Mouse (Mus musculus) adipose tissue, adult 10 weeks (tissue): ENCODE measurements around the gene Slc31a1. TPM values are rescaled to one million over a fixed set of nuclear protein-coding genes. Genes with fewer than 3 reads are reported as not detected.

Experiments used
- polyA plus RNA-seq: library from polyadenylated mRNA; stranded (reverse); fragments of 350-450 nt; fragmentation: Illumina TruSeq; extraction: RNeasy Lipid Tissue Mini Kit (QIAGEN cat#74804); gene quantifications from one replicate; pipeline ENCODE4 v1.2.3, GENCODE M21; 2014; ENCODE audit warnings: low read depth, low replicate concordance

The Slc31a1 gene
- 78.7 TPM for polyA plus RNA-seq

GRCm38 (mm10) chr4:62360088-62360804 is at the start of gene Slc31a1, which contains the start of gene Fkbp15:
Gene Slc31a1 (plus strand): TSS chr4:62360727.
Gene Fkbp15 (minus strand): TSS chr4:62360548.

GRCm38 (mm10) chr4:62408601-62409282 is 48.2 kb downstream of the Slc31a1 start, which contains the start of the genes Cdc26 and Prpf4:
Gene Cdc26 (minus strand): TSS chr4:62408642.
Gene Prpf4 (plus strand): TSS chr4:62408797.

GRCm38 (mm10) chr4:62435081-62435480 is 74.6 kb downstream of the Slc31a1 start, which contains the start of gene Rnf183:
Gene Rnf183 (minus strand): TSS chr4:62435252.

Other genes starting within 250 kb of the Slc31a1 start
- not detected for gene Mup21, start 209.9 kb upstream of the Slc31a1 start, polyA plus RNA-seq
- gene Zfp37, start 129.7 kb upstream of the Slc31a1 start, polyA plus RNA-seq, result 6.1 TPM
- gene Slc31a2, start 98.2 kb upstream of the Slc31a1 start, polyA plus RNA-seq, result 66.4 TPM
- 27.7 TPM for gene Fkbp15, start 179 bp upstream of the Slc31a1 start, polyA plus RNA-seq
- gene Cdc26, start 47.9 kb downstream of the Slc31a1 start, polyA plus RNA-seq, result 61.6 TPM
- 12.0 TPM for gene Prpf4, start 48.1 kb downstream of the Slc31a1 start, polyA plus RNA-seq
- gene Rnf183, start 74.5 kb downstream of the Slc31a1 start, polyA plus RNA-seq, result 1.4 TPM
- 6.5 TPM for gene Wdr31, start 110.2 kb downstream of the Slc31a1 start, polyA plus RNA-seq
- 64.5 TPM for gene Bspry, start 119.3 kb downstream of the Slc31a1 start, polyA plus RNA-seq
- gene Hdhd3, start 142.7 kb downstream of the Slc31a1 start, polyA plus RNA-seq, result 11.0 TPM
- 185 TPM for gene Alad, start 159.2 kb downstream of the Slc31a1 start, polyA plus RNA-seq
- gene Pole3, start 164.3 kb downstream of the Slc31a1 start, polyA plus RNA-seq, result 51.0 TPM
- gene 4933430I17Rik, start 164.6 kb downstream of the Slc31a1 start, polyA plus RNA-seq, result 1.3 TPM
- 116 TPM for gene Rgs3, start 199.1 kb downstream of the Slc31a1 start, polyA plus RNA-seq